8 mouse cellular contexts compared by ENCODE assay signal in the genomic region with DNA sequence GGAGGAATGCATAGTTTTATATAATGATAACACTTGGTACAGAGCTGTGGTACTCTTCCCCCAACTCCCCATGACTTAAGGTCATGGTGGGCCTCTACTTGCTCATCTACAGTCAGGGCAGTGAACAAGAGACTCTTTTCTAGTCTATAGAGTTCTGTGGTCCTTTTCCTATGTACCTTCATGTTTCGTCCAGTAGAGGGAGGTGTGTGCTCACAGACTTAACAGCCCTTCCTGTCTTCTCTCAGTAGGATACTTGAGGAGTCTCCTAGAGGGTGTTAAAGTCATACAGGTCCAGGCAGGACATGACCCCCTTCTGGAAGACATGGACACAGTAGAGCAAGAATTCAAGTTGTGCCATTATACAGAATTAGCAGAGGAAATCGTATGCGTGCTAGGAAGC.
DNase-seq lines count a peak whose midpoint lies in the region; ATAC-seq and TF ChIP-seq lines count a peak whose summit lies in the region.

No protein-coding gene starts in this region.

- H3K27me3 ChIP-seq in hindbrain, embryonic 12.5 days = no peaks in the 10 kb centered on the region
- no peaks in the 10 kb centered on the region for H3K27me3 ChIP-seq in lung, embryonic 14.5 days (ENCODE audit: insufficient read depth, low read length)

- peak; percentile 83 for TF ChIP-seq CTCF in lung, embryonic 14.5 days (IDR thresholded peaks at IDR 0.05; ENCODE audit: low read depth)

- DNase-seq in CD4-positive, CD25-positive, alpha-beta regulatory T cell, adult 2 months (ENCODE audit: low read depth, low spot score) = peak; percentile 5
- DNase-seq in ovary, postnatal 14 days (ENCODE audit: low spot score) = peak; percentile 15
- DNase-seq in ovary, adult 18-20 months (ENCODE audit: low spot score) = no peak
- peak; percentile 78 for DNase-seq in lung, embryonic 14.5 days
- DNase-seq in thymus, postnatal 4 days = no peak
- no peak for DNase-seq in cerebellum, adult 18-20 months

- no peaks in the 10 kb centered on the region for H3K9me3 ChIP-seq in hindbrain, embryonic 12.5 days (replicated peaks)
- H3K9me3 ChIP-seq in lung, embryonic 14.5 days (ENCODE audit: low read depth, low read length) = no peaks in the 10 kb centered on the region

- H3K27ac ChIP-seq in hindbrain, embryonic 12.5 days = no peak overlapping the region
- no peak overlapping the region for H3K27ac ChIP-seq in lung, embryonic 14.5 days (ENCODE audit: low read depth)

- no peak for ATAC-seq in CD4-positive, CD25-positive, alpha-beta regulatory T cell, adult 4 months
- ATAC-seq in hindbrain, embryonic 12.5 days (ENCODE audit: low FRiP score) = peak; percentile 56; the same call in 1 of the 2 replicates
- peak; percentile 47 for ATAC-seq in lung, embryonic 14.5 days (ENCODE audit: insufficient read depth)

- H3K4me2 ChIP-seq in hindbrain, embryonic 12.5 days (replicated peaks) = no peak overlapping the region
- H3K4me2 ChIP-seq in lung, embryonic 14.5 days = no peak overlapping the region

- no peak overlapping the region for H3K4me3 ChIP-seq in hindbrain, embryonic 12.5 days
- H3K4me3 ChIP-seq in lung, embryonic 14.5 days (ENCODE audit: low read depth, low read length) = no peak overlapping the region

- H3K9ac ChIP-seq in hindbrain, embryonic 12.5 days = no peak overlapping the region
- no peak overlapping the region for H3K9ac ChIP-seq in lung, embryonic 14.5 days

- 44% methylated on average over 3 of the region's 3 CpGs for WGBS in hindbrain, embryonic 12.5 days
- WGBS in lung, embryonic 14.5 days = 56% methylated on average over 3 of the region's 3 CpGs

- H3K4me1 ChIP-seq in hindbrain, embryonic 12.5 days = no peaks in the 10 kb centered on the region
- H3K4me1 ChIP-seq in lung, embryonic 14.5 days (ENCODE audit: insufficient read depth) = no peaks in the 10 kb centered on the region

- no peaks in the 10 kb centered on the region for H3K36me3 ChIP-seq in hindbrain, embryonic 12.5 days
- no peaks in the 10 kb centered on the region for H3K36me3 ChIP-seq in lung, embryonic 14.5 days (ENCODE audit: insufficient read depth)

Comparison
In these comparisons a context has a peak if more than half of its experiments do, and no peak if none do; other contexts are left out.
1. DNase-seq: peak in CD4-positive, CD25-positive, alpha-beta regulatory T cell, adult 2 months (single experiment), ovary, postnatal 14 days (single experiment) and lung, embryonic 14.5 days (single experiment); none in ovary, adult 18-20 months (single experiment), thymus, postnatal 4 days (single experiment) and cerebellum, adult 18-20 months (0 of 2).